Mouse (Mus musculus) c-Kit-positive CD71-positive TER-119-negative erythroid progenitor cells, embryonic 14.5 days (primary cell): ENCODE results near the gene Nav3.

Experiments
- DNase-seq: peaks from one replicate; pipeline ENCODE4 v3.0.0-alpha.2; 2013; ENCODE audit warnings: low read depth

Nav3 gene

GRCm38 (mm10) chr10:109806782-109807493 is 649.1 kb downstream of the Nav3 start:
- no peak for DNase-seq

DNA sequence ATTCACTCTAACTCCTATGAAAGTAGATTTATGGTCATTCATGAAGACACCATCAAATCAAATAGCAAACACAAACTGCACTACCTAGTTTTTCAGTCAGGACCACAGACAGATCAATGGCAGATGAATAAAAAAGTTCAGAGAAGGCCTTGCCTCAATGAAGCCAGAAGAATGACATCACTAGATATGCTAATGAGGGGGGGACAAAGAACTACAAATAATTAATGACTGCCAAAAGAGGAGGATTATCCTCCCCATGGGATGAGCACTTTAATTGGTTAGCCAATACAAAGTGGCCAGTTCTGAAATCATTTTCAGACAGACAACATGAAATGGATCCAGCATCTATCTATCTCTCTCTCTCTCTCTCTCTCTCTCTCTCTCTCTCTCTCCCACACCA is 652.6 kb downstream of the Nav3 start:
- DNase-seq: no peak

GRCm38 (mm10) chr10:109802236-109802635 is 653.8 kb downstream of the Nav3 start:
- no peak for DNase-seq

DNA sequence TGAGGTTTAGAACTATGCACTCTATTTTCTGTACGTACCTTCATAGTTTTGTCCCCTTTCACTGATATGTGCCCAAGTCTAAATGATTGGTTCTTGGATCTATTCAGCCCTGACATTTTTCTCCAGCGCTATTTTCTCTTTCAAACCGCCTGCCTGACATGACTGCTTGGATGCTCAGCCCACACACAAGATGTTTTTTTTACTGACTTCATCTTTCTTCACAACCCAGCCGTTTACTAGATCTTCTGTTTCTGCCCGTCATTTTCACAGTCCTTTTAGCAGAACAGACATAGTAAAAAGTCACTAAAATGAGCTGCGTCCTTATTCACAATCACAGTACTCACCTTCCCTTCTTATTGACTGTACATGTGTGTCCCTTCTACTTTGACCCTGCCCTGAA is 656.8 kb downstream of the Nav3 start:
- DNase-seq: no peak

DNA sequence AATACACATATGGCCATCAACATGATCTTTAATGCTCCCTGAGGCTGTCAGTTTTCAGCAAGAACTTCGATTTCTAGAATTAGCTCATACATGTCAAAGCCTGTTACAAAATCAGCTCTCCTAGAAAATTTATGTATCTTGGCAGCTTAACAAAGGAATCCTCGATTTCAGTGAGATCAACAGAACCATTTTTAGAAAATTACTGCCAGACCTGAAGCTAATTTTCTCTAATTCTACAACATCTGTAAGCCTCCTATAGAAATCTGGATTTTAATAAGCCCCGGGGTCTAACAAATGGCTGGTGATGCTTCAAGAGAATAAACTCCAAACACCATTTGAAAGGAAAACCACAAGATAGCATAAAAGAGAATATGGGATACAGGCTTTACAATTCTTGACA is 659.0 kb downstream of the Nav3 start:
- no peak for DNase-seq

DNA sequence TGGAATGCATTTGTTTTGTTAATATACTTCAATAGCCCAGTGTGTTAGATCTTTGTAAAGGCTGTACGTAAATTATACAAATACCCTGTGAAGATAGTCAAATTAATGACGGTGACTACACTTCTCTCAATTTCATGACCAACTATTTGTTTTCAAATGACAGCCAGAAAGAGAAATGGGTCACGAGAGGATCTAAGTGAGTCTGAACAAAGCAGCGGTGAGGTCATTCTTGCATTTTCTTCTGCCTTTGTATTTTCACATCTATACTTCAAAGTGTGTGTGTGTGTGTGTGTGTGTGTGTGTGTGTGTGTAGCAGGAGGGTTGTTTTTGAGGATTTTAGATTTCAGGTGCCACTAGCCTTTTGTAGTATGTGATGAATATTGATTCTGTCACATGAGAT is 662.5 kb downstream of the Nav3 start:
- DNase-seq: no peak

- DNase-seq: no peak
Measured at GRCm38 (mm10) chr10:109788728-109789127, 667.3 kb downstream of the Nav3 start.

DNA sequence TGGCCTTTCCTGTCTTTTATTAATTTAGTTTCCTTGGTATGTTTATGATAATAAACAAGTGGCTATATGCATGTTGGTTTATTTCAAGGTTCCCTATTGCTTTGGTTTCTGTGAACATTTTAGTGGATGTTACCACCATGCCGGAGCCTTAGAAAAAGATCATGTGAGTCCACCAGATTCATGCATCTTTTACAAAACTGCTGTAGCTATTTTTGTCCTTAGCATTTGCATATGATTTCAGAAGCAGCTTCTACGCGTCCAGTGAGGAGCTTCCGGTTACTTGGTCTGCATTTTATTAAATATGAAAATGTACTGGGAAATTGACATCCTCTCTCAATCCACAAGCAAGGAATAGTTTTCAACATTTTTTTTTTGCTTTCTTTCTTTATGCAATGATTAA is 676.9 kb downstream of the Nav3 start:
- DNase-seq: no peak

DNA sequence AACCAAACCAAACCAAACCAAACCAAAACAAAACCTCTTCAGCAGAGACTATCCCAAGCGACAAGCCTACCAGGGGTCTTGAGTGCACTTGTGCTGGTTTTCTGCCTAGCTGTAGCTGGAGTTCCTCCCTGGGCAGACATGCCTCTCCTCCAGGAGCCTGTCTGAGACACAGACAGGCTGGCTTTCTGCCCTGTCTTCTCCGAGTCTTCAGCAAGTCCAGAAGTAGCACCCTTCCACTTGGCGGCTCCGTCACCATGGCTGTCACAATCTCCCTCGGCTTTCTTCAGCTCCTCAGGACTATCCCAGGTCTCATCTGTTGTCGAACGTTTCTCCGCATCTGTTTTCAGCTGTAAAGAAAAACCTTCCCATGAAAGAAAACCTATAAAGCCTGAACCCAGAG is 686.9 kb downstream of the Nav3 start:
- DNase-seq: no peak

GRCm38 (mm10) chr10:109765650-109766049 is 690.4 kb downstream of the Nav3 start:
- DNase-seq: peak; percentile 15

DNA sequence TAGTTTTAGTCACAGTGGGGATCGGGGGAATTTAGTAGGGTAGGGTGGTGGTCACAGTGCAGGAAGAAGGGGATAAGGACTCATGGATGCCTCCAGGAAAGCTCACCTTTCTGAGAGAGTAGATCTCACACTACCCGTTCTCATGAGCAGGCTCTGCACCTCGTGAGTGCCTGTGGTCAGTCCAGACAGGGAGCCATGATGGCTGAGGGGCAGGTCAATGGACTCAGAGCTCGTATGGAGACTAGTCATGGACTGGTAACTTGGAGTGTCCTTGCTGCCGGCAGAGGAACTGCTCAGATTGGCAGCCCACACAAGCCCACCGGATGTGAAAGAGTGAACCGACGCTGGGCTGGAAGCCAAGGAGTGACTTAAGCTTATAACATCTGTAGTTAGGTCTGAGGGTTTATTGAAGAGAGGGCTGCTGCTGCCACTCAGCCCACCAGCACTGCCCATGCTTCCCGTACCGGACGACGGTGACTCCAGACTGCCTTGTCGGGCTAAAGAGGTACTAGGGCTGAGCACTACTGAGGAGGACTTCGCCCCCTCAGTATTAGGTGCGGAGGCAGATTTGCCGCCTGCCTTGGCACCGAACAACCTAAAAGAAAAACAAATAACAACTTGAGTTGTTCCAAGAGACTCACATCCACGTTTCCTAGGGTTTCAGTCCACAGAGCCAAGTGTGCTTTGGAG is 691.4 kb downstream of the Nav3 start:
- no peak for DNase-seq

- DNase-seq: no peak
Measured at GRCm38 (mm10) chr10:109758921-109759600, 696.9 kb downstream of the Nav3 start.

GRCm38 (mm10) chr10:109746901-109747300 is 709.1 kb downstream of the Nav3 start:
- DNase-seq: no peak

DNA sequence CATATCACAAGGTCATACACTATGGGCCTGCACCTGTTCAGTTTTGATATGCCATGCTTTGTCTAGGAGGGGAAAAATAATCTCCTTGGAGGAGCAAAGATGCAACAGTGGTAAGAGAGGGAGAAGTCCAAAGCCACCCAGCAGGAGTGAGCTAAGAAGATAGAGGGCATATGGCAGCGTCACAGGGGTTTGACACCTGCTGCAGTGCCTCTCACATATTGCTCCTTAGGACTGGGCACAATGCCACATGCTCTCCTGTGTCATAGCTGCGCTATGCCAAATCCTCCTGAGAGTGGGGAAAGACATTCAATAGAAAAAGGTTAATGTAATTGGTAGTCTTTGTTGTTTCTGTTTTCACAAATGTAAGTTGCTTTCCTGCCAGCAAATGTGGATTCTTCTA is 714.3 kb downstream of the Nav3 start:
- no peak for DNase-seq

GRCm38 (mm10) chr10:109740326-109740725 is 715.7 kb downstream of the Nav3 start:
- no peak for DNase-seq

- no peak for DNase-seq
Measured at GRCm38 (mm10) chr10:109723646-109724045, 732.4 kb downstream of the Nav3 start.

GRCm38 (mm10) chr10:109718808-109719207 is 737.2 kb downstream of the Nav3 start:
- DNase-seq: no peak

DNA sequence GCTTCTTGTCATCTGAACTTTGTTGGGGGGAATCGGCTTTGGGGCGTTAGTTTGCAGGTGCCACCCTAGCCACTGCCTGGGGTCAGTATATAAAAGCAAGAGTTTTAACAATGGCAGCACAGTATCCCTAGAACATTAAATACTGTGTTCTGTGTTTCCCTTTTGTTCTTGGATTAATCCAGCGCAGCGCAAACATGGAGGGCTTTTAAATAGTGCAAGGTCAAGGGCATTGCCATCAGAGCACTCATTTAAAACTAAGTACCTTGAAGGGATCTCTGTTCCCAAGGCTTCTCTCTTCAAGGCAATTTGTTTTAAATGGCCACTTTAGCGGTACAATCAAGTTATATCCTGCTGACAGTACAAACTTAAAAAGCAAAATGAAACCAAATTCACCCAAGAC is 737.6 kb downstream of the Nav3 start:
- no peak for DNase-seq

DNA sequence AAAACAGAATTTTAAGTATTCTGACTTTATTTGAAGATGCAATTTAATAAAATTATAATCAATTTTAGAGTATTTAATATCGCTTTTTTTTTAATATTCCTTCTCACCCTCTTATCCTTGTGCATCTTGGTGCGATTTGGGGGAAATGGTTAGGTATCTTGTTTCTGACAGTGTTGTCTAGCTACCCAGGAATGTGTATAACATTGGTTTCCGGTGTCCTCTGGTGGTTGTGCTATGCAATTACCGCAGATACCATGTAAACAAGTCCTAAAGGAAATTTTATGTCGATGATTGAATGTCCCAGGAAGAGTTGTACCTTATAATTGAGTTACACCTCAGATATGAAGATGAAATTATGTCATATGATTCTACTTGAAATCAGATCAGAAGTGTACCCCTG is 743.0 kb downstream of the Nav3 start:
- DNase-seq: no peak

GRCm38 (mm10) chr10:109699771-109700335 is 756.2 kb downstream of the Nav3 start:
- DNase-seq: no peak

- DNase-seq: no peak
Measured at GRCm38 (mm10) chr10:109690564-109690963, 765.4 kb downstream of the Nav3 start.

- no peak for DNase-seq
Measured at GRCm38 (mm10) chr10:109684109-109685056, 771.6 kb downstream of the Nav3 start.
